8 mouse cellular contexts compared by ENCODE assay signal in genomic region chr1:151096079-151096478, GRCm38 (mm10).
DNase-seq lines count a peak whose midpoint lies in the region; ATAC-seq and TF ChIP-seq lines count a peak whose summit lies in the region.

No protein-coding gene starts in this region.

- no peak for TF ChIP-seq POLR2A in bone marrow macrophage, adult 2 months (IDR thresholded peaks at IDR 0.05; ENCODE audit: borderline replicate concordance, low read depth, low read length)

- 13% methylated on average over 9 of the region's 9 CpGs for WGBS in heart, embryonic 14.5 days
- 5% methylated on average over 9 of the region's 9 CpGs for WGBS in liver, embryonic 13.5 days (ENCODE audit: insufficient replicate concordance)

- H3K27me3 ChIP-seq in heart, embryonic 14.5 days (ENCODE audit: control insufficient read depth, insufficient read depth, low read length), result no peaks in the 10 kb centered on the region
- H3K27me3 ChIP-seq in liver, embryonic 13.5 days, result no peaks in the 10 kb centered on the region

- no peaks in the 10 kb centered on the region for H3K36me3 ChIP-seq in heart, embryonic 14.5 days (ENCODE audit: control insufficient read depth, insufficient read depth, low read length)
- no peaks in the 10 kb centered on the region for H3K36me3 ChIP-seq in liver, embryonic 13.5 days

- H3K4me2 ChIP-seq in heart, embryonic 14.5 days (ENCODE audit: low read length), result peak overlapping the region; percentile 54
- H3K4me2 ChIP-seq in liver, embryonic 13.5 days, result peak overlapping the region; percentile 67

- no peak overlapping the region for H3K9ac ChIP-seq in heart, embryonic 14.5 days (ENCODE audit: low read length)
- peak overlapping the region; percentile 69 for H3K9ac ChIP-seq in liver, embryonic 13.5 days

- H3K27ac ChIP-seq in bone marrow macrophage, adult 2 months (ENCODE audit: insufficient read depth, low read depth, low read length), result no peak overlapping the region; the same call in 1 of the 2 replicates
- H3K27ac ChIP-seq in heart, embryonic 14.5 days (replicated peaks in 1 of 2; ENCODE audit: control insufficient read depth in 1 of 2, insufficient read depth in 1 of 2, low read depth in 2 of 2, low read length in 2 of 2), result peak overlapping the region in 1 of 2 experiments; percentile 37; a peak in 2 of 4 replicates
- peak overlapping the region; percentile 97 for H3K27ac ChIP-seq in liver, embryonic 13.5 days

- no peak for TF ChIP-seq CTCF in bone marrow macrophage, adult 2 months (IDR thresholded peaks at IDR 0.05; ENCODE audit: low read depth, low read length)

- peaks cover 5% of the 10 kb centered on the region for H3K4me1 ChIP-seq in bone marrow macrophage, adult 2 months (ENCODE audit: control insufficient read depth, insufficient read depth, low read length)
- peaks cover 2 to 8% of the 10 kb centered on the region in 2 experiments; a peak in 3 of 4 replicates for H3K4me1 ChIP-seq in heart, embryonic 14.5 days (ENCODE audit: control insufficient read depth in 2 of 2, insufficient read depth in 2 of 2, low read length in 2 of 2)
- H3K4me1 ChIP-seq in liver, embryonic 13.5 days (replicated peaks), result peaks cover 76% of the 10 kb centered on the region

- no peak for ATAC-seq in heart, embryonic 14.5 days (ENCODE audit: insufficient number of reproducible peaks, insufficient read depth, low FRiP score, low read depth)
- peak; percentile 87 for ATAC-seq in liver, embryonic 13.5 days (ENCODE audit: low read depth)
- peak; percentile 60; the same call in 1 of the 2 replicates for ATAC-seq in neutrophil, adult 5-6 weeks (ENCODE audit: extremely low read depth, insufficient number of reproducible peaks, low FRiP score, poor library complexity, severe bottlenecking)

- no peaks in the 10 kb centered on the region for H3K9me3 ChIP-seq in heart, embryonic 14.5 days (ENCODE audit: control insufficient read depth, low read length)
- H3K9me3 ChIP-seq in liver, embryonic 13.5 days (replicated peaks), result no peaks in the 10 kb centered on the region

- peak; percentile 75 for DNase-seq in CD4-positive, CD25-positive, alpha-beta regulatory T cell, adult 2 months (ENCODE audit: low read depth, low spot score)
- peak; percentile 79 for DNase-seq in liver, embryonic 13.5 days
- no peak for DNase-seq in urinary bladder, adult 2 months (ENCODE audit: low spot score)
- no peak for DNase-seq in adrenal gland, adult (ENCODE audit: inconsistent age in 2 of 2, low spot score in 1 of 2)
- DNase-seq in ovary, postnatal 10 days (ENCODE audit: low spot score), result no peak

- H3K4me3 ChIP-seq in bone marrow macrophage, adult 2 months (ENCODE audit: insufficient read depth, low read length), result peak overlapping the region; percentile 49
- H3K4me3 ChIP-seq in heart, embryonic 14.5 days (ENCODE audit: control insufficient read depth in 1 of 2, insufficient read depth in 1 of 2, low read depth in 1 of 2, low read length in 2 of 2), result peak overlapping the region in 1 of 2 experiments; percentile 3; a peak in 1 of 4 replicates
- H3K4me3 ChIP-seq in liver, embryonic 13.5 days (replicated peaks), result peak overlapping the region; percentile 25

Comparison
In these comparisons a context has a peak if more than half of its experiments do, and no peak if none do; other contexts are left out.
1. DNase-seq: peak in CD4-positive, CD25-positive, alpha-beta regulatory T cell, adult 2 months (single experiment) and liver, embryonic 13.5 days (single experiment); none in urinary bladder, adult 2 months (single experiment), adrenal gland, adult (0 of 2) and ovary, postnatal 10 days (single experiment).